Mouse (Mus musculus): Measurements from ENCODE around the gene Def8. TPM values are rescaled to one million over a fixed set of nuclear protein-coding genes. Genes with fewer than 3 reads are reported as not detected.

Def8 gene
- polyA plus RNA-seq, 2 experiments from 2014 or later = 5.6 to 11.1 TPM

- ATAC-seq = no peak
Observed at GRCm38 (mm10) chr8:123497699-123498098, 74.4 kb downstream of the Def8 start.

- no peak for ATAC-seq
Observed at GRCm38 (mm10) chr8:123498963-123499362, 75.6 kb downstream of the Def8 start.

GRCm38 (mm10) chr8:123499556-123499955 is 76.2 kb downstream of the Def8 start:
- no peak for ATAC-seq

- no peak for ATAC-seq
Observed at GRCm38 (mm10) chr8:123502192-123502591, 78.9 kb downstream of the Def8 start.

GRCm38 (mm10) chr8:123503801-123504467 is 80.6 kb downstream of the Def8 start:
- ATAC-seq = no peak

DNA sequence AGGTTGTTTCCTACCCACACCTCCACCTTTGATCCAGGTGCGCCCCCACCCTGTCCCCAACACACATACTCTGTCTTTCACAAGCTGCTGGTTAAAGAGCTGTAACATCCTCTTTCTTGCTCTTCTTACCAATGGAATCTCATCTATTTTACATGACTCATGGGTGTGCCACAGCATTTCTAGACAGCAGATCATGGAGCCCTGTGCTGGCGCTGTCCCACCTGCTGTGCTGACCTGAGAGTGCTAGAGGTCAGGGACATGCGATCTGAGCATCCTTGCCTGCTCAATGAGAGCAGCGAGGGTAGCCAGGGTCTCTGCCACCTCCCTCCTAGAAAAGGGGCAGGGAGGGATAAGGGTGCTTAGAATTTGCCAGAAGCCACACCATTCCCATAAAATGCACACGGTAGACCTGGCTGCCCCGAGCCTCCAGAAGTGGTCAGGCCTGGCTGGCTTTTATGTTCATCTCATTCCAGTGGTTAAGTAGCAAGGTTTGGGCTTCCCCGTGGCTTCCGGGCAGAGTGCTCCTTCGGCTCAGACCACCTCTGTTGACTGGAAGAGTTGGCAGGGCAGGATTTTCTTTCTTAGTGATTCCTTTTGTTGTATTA is 81.4 kb downstream of the Def8 start:
- no peak for ATAC-seq

DNA sequence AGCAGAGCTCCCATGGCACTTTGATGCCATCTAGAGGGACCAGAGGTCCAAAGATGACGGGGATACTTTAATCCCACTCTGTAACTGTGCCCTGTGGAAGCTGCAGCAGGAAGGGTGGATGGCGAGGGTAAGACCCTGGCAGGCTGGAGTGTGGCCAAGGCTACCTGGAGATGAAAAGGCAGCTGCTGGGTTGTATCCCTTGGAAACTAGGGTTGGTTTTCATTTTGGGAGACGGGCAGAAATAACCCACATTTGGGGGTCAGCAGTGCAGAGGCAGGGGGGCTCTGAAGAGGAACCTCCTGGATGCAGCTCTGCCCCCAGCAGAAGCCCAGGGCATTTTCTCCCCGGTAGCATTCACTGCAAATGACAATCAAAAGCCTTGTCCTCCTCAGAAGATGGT is 81.9 kb downstream of the Def8 start:
- no peak for ATAC-seq

GRCm38 (mm10) chr8:123505695-123506094 is 82.4 kb downstream of the Def8 start:
- ATAC-seq = no peak

DNA sequence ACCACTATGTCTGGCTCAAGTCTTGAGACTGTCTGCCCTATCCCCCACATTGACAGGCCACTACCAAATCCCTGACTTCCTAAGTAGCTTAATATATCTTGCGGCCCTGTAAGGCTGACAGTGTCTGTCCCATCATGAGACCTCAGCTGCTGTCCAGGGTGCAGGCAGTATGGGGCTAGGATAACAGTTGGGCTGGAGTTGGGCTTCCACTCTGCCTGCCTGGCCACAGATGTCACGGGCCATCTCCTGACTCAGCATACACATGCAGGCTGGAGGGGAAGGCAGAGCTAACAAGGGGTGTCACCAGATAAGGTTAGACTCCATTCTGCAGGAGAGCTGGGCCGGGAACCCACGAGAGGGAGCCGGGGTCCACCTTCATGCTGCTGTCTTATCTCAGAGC is 83.8 kb downstream of the Def8 start:
- no peak for ATAC-seq

DNA sequence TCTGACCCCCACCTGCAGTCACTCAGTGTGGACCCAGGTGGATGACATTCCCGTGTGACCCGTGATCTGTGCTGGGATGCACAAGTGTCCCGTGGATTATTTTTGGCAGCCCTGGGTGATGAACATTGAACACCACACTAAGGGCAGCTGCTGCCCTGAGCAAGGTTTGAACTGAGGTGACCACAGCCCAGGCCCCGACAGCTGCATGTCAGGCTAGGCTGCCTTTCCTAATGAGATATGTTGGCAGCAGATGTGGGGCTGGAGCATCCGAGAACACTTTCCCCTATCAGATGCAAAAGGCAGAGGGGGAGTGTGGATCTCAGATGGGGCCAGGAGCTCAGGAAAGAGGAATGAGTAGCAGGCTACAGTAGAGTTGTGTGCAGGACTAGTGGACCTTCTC is 87.5 kb downstream of the Def8 start:
- no peak for ATAC-seq

Other genes with a start within 250 kb of the Def8 start
- not detected for gene Dpep1, start 237.3 kb upstream of the Def8 start, polyA plus RNA-seq (2017; shearing (Covaris generic))
- 100 to 1,000 TPM; 108 to 109 TPM for gene Chmp1a, start 210.8 kb upstream of the Def8 start, polyA plus RNA-seq (2017; shearing (Covaris generic))
- not detected for gene Spata33, start 210.7 kb upstream of the Def8 start, polyA plus RNA-seq (2017; shearing (Covaris generic))
- 10 to 100 TPM; 12.0 to 21.3 TPM for gene Cdk10, start 198.7 kb upstream of the Def8 start, polyA plus RNA-seq (2017; shearing (Covaris generic))
- gene Spata2l, start 187.3 kb upstream of the Def8 start, polyA plus RNA-seq (2017; shearing (Covaris generic)) = 1 to 10 TPM; 7.7 to 8.8 TPM
- 1 to 10 TPM; 3.6 to 4.7 TPM for gene Zfp276, start 169.3 kb upstream of the Def8 start, polyA plus RNA-seq (2017; shearing (Covaris generic))
- 1 to 10 TPM; 7.1 to 7.2 TPM for gene Vps9d1, start 169.2 kb upstream of the Def8 start, polyA plus RNA-seq (2017; shearing (Covaris generic))
- gene Fanca, start 105.0 kb upstream of the Def8 start, polyA plus RNA-seq (2017; shearing (Covaris generic)) = 1 to 10 TPM; 4.2 to 5.3 TPM
- gene Spire2, start 90.8 kb upstream of the Def8 start, polyA plus RNA-seq (2017; shearing (Covaris generic)) = not detected
- gene Tcf25, start 49.8 kb upstream of the Def8 start, polyA plus RNA-seq (2017; shearing (Covaris generic)) = 10 to 100 TPM; 84.9 to 92.3 TPM
- gene Mc1r, start 16.4 kb upstream of the Def8 start, polyA plus RNA-seq (2017; shearing (Covaris generic)) = not detected
- under 1 TPM; 0.53 to 0.68 TPM for gene Tubb3, start 12.1 kb upstream of the Def8 start, polyA plus RNA-seq (2017; shearing (Covaris generic))
- 10 to 100 TPM; 31.5 to 36.9 TPM for gene Afg3l1, start 54.4 kb downstream of the Def8 start, polyA plus RNA-seq (2017; shearing (Covaris generic))
- under 1 TPM in 1 of 2 experiments, not detected in 1; 0.46 TPM for gene Dbndd1, start 91.9 kb downstream of the Def8 start, polyA plus RNA-seq (2017; shearing (Covaris generic))
- 1 to 10 TPM; 4.9 to 8.4 TPM for gene Gas8, start 95.3 kb downstream of the Def8 start, polyA plus RNA-seq (2017; shearing (Covaris generic))
- gene Rhou, start 230.4 kb downstream of the Def8 start, polyA plus RNA-seq (2017; shearing (Covaris generic)) = not detected

Measured in activated CD4-positive, CD25-positive, alpha-beta regulatory T cell, adult 4 months (primary cell).